Mouse (Mus musculus) embryonic fibroblast, embryonic 13.5 days (primary cell): Measurements from ENCODE around the gene Mier3.

Source experiments
- CTCF ChIP-seq: IDR thresholded peaks from 2 replicates; pipeline ENCODE4 v1.5.1; 2011; ENCODE audit warnings: mild to moderate bottlenecking, control low read depth, low read length, moderate library complexity, borderline replicate concordance; ENCODE audit not compliant: insufficient read depth
- POLR2A ChIP-seq: IDR thresholded peaks from 2 replicates; pipeline ENCODE4 v1.6.1; 2011; ENCODE audit warnings: low read depth, mild to moderate bottlenecking, control low read depth, low read length, moderate library complexity

- TF ChIP-seq CTCF: no peak
- no peak for TF ChIP-seq POLR2A
Observed at GRCm38 (mm10) chr13:111703396-111703795, 22.6 kb downstream of the Mier3 start.
